Mouse (Mus musculus) layer of hippocampus, adult 2 months (tissue): ENCODE measurements around the gene Hdhd3. TPM values are rescaled to one million over a fixed set of nuclear protein-coding genes. Genes with fewer than 3 reads are reported as not detected.

ENCODE experiments used
- DNase-seq, 2 experiments: peaks; one replicate each; pipeline ENCODE4 v3.0.0; 2022; ENCODE audit warnings: low spot score in 2 of 2
- H3K27ac ChIP-seq: fragments of 200-600 bp; 2 replicates; pipeline ENCODE4 v1.8.1; 2022
- H3K4me3 ChIP-seq: fragments of 200-600 bp; 2 replicates; pipeline ENCODE4 v1.8.1; 2022; ENCODE audit warnings: mild to moderate bottlenecking
- CTCF ChIP-seq: fragments of 200-600 bp; conservative IDR thresholded peaks from 2 replicates; pipeline ENCODE4 v1.8.1; 2022; ENCODE audit warnings: antibody characterized with exemption, mild to moderate bottlenecking, moderate library complexity
- long read RNA-seq, 2 experiments: library from polyadenylated mRNA; stranded (forward); transcript quantifications; one replicate each; pipeline ENCODE4 v2.0.0; 2021; ENCODE audit warnings: borderline mapping rate in 2 of 2
- total RNA-seq, 2 experiments: library from RNA; stranded (reverse); gene quantifications; 2 replicates each; pipeline ENCODE4 v1.2.3; 2021

Hdhd3 gene
- total RNA-seq = 10 to 100 TPM in 1 of 2 experiments, 1 to 10 TPM in 1; 7.9 to 11.1 TPM
- long read RNA-seq, experiment 1, transcript Hdhd3-201 (2 exons, 1,205 nt) = major isoform, 8 of 9 reads
- long read RNA-seq, experiment 1, partial matches to known transcripts = 0 of 9 reads
- long read RNA-seq, experiment 1, other reads (novel, unspliced or antisense) = 1 of 9 reads
- long read RNA-seq, experiment 2, transcript Hdhd3-201 (2 exons, 1,205 nt) = major isoform, 8 of 9 reads
- long read RNA-seq, experiment 2, partial matches to known transcripts = 0 of 9 reads
- long read RNA-seq, experiment 2, other reads (novel, unspliced or antisense) = 1 of 9 reads

DNA sequence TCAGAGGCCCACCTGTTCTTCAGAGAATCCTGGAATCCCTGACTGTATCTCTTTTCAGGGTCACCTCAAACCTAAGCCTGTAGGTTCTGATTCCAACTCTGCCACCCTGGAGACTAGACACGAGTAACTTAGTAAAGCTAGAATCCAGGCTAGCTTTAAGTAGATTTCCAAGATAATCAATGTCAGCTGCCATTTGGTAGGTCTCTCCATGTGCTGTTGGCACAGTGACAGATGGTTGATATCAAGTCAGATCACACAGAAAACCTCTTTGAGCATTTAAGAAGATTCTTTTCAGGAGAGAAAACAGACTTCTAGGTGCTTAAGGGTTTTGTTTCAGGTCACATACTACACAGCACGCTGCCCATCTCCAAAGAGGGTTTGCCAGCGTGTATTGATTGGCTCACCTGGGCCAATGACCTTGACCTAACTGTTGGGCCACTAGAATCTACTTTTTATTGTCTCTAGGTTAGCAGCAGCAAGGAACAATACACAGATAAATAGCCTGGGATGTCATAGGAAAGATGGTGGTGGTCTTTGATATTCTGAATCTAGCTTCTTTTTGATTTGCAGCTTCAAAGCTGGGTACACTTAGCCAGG is at the start of gene Hdhd3:
Gene Hdhd3, minus strand, starts transcription at position 94 of the 597 bp plus-strand sequence.
- DNase-seq = no peak
- Histone ChIP-seq H3K4me3 (peak within 1 kb of the TSS; percentile 90), H3K27ac (peak within 1 kb of the TSS; percentile 92)
- TF ChIP-seq CTCF = no peak

DNA sequence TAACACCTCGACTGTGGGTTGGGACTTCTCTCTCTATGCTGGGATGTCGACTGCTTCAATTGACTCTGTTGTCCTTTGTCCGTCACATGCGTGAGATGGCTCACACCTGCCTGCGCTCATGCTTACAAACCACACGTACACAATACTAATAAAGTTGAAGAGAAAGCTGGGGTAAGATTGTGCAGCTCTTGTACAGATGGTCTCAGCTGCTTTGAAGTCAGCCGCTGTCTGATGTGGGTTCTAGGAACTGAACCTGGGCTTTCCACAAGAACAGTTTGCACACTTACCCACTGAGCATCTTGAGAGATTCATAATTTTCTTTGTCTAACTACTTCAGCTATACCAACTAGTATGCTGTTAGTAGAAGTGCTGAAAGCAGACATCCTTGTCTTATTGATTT is 48.7 kb upstream of the Hdhd3 start:
- DNase-seq = no peak
- no peak for TF ChIP-seq CTCF
- no peak overlapping the region for H3K27ac ChIP-seq
- H3K4me3 ChIP-seq = no peak overlapping the region

DNA sequence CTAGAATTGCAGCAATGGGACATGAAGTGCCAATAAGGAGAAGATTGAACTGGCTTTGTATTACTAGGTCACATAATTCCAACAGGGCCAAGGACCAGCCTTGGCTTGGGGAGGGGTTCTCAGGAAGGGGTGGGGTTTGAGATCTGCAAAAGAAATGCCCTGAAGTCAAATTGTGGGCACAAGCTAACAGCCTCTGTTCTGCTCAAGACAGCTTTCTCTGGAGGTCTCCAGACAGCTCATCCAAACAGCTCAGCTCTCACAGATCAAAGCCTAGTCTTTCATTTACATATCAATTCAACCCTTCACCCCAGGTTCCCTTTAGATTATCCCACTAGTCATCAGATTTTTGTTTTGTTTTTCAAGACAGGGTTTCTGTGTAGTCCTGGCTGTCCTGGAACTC is 41.5 kb upstream of the Hdhd3 start:
- TF ChIP-seq CTCF = no peak
- no peak overlapping the region for H3K27ac ChIP-seq
- no peak for DNase-seq
- no peak overlapping the region for H3K4me3 ChIP-seq

DNA sequence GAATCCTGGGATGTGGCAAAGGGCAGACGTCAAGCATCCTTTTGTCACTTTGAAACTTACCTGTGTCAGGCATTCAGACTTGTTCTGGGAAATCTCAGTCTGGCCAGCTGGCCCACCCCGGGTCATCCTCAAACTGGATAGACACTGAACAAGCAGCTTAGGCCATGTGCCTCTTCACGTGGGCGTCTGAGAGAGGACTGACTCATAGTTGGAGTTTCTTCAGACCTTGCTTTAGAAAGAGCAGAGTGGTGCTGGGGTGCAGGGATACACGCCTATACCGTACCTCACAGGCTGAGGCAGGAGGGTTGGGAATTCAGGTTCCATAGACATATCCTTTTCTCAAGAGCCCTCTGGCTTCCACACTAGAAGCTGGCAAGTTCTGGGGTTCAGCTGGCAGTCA is 40.5 kb upstream of the Hdhd3 start:
- H3K27ac ChIP-seq = no peak overlapping the region
- DNase-seq = no peak
- TF ChIP-seq CTCF = no peak
- no peak overlapping the region for H3K4me3 ChIP-seq

DNA sequence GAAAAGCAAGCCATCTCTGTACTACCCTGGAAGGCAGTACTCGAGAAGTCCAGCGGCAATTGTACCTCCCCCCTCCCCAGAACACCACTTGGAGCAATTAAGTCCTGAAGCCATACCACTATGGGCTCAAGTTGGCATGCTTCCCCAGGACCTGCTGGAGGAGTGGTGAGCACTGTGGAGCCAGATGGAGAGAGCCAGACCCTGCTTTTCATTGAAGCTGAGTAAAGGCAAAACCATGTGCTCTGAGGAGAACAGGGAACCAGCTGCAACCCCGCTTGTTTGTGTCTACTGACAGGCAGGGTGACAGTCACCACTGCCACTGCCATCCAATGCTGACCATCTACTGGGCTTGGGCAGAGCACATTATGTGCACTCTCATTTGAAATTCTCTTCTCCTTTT is 38.5 kb upstream of the Hdhd3 start:
- no peak for TF ChIP-seq CTCF
- H3K4me3 ChIP-seq = no peak overlapping the region
- H3K27ac ChIP-seq = no peak overlapping the region
- no peak for DNase-seq

DNA sequence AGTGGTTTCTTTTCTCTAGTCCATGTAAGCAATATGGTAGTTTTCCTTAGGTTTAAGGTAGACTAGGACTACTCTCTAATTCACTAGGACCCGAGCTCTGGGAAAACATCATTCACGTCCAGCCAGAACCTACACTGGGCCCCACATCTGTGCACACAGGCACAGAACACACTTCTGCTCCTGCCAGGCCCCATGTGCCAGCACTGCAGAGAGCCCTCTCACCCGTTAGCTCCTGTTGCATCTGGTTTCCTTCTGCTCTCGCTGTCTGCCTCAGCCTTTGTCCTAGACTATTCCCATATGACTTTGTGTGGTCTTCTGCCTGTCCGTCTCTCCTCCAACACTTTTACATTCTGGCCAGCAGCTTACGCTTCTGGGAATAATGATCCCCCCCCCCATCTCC is 30.5 kb upstream of the Hdhd3 start:
- DNase-seq = no peak
- H3K4me3 ChIP-seq = no peak overlapping the region
- no peak for TF ChIP-seq CTCF
- H3K27ac ChIP-seq = no peak overlapping the region

DNA sequence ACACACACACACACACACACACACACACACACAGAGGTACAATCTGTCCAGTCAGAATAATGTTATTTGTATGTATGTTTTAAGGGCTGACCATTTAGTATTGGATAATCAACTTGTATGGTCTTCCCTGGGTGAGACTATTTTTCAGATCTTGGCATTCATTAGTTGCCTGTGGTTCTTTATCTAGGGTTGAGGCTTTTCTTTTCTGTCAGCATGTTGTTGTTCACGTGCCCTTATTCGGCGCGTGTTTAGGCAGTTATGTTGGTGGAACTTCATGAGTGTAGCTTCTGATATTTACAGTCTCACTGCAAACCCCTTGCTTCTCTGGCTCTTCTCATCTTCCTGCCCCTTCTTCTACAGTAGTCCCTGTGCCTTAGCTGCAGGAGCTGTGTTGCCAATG is 24.4 kb upstream of the Hdhd3 start:
- DNase-seq = no peak
- Histone ChIP-seq H3K27ac (no peak overlapping the region), H3K4me3 (no peak overlapping the region)
- TF ChIP-seq CTCF = no peak

DNA sequence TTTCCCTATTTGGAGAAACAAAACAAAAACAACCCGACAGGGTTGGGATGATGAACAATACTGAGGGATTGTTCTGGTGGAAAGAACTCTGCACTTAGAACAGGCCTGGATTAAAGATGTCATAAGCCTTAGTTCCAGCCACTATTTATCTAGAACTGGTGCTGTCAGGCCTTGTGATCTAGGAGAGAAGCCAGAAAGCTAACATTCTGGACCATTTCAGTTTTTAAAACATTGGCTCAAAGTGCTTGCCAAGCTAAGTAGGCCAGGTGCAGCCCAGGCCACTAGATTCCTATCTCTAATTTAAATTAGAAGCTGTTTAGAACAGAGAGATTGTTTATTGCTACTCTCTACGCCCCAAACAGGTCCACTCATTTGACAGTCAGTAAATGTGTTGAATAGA is 23.0 kb upstream of the Hdhd3 start:
- TF ChIP-seq CTCF = no peak
- no peak for DNase-seq
- no peak overlapping the region for H3K4me3 ChIP-seq
- no peak overlapping the region for H3K27ac ChIP-seq

DNA sequence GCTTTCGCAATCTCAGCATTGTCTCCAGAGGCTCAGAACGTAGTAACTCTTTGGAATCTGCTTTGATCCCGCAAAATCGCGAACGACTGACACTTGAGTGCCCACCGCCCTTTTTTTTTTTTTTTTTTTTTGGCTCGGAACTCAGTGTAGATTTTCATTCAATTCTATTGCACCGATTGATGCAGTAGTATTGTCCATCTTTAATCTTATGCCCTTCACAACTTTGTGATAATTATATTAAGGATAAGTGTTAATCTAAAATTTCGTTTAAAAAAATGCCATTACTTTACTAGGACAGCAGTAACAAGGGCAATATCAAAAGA is 22.2 kb upstream of the Hdhd3 start:
- H3K4me3 ChIP-seq = peak overlapping the region; percentile 93
- peak overlapping the region; percentile 100; the same call in 1 of the 2 replicates for H3K27ac ChIP-seq
- no peak for TF ChIP-seq CTCF
- no peak for DNase-seq

DNA sequence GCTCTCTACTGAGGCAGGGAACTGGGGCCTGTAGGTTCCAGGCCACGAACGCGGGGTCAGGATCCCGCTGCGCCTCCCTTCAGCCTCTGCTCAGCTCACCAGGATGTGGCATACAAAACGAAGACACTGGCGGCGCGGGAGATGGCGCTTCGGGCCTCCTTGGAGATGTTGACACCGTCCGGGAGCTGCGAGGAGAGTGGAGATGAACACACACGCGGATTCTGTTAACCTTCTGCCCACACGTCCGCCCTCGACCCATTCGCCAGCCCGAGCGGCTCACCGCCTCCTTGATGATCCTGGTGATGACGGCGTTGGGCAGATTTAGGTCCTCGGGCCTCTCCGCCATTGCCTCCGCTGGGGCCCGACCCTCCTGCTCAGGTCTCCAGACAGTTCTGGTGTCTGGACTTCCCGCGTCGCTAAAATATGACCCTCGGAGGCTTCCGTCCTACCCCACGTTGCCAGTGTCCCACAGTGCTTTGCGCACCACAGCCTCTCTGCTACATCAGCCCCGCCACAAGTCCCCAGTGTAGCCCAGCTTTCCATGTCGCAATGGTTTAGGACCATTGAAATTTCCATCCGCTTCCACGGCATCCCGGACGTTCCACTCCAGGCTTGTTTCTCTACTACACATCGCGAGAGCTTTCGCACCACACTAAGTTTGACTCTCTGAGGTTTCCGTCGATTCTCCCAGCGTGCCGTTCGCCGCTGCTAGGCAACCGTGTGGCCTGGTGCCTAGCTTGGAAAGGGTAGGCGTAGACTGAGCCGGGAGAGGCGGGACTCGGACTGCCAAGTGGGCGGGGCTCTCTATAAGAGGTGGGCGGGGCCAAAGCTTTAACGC is 21.6 kb upstream of the Hdhd3 start, which contains the start of the genes Pole3 and 4933430I17Rik:
Gene Pole3, minus strand, starts transcription at position 418 of the 838 bp plus-strand sequence.
Gene 4933430I17Rik, plus strand, starts transcription at position 719 of the 838 bp plus-strand sequence.
- TF ChIP-seq CTCF = no peak
- DNase-seq = peak; percentile 95 to 96
- Histone ChIP-seq H3K27ac (peak within 1 kb of the TSS; percentile 100), H3K4me3 (peak within 1 kb of the TSS; percentile 93)

DNA sequence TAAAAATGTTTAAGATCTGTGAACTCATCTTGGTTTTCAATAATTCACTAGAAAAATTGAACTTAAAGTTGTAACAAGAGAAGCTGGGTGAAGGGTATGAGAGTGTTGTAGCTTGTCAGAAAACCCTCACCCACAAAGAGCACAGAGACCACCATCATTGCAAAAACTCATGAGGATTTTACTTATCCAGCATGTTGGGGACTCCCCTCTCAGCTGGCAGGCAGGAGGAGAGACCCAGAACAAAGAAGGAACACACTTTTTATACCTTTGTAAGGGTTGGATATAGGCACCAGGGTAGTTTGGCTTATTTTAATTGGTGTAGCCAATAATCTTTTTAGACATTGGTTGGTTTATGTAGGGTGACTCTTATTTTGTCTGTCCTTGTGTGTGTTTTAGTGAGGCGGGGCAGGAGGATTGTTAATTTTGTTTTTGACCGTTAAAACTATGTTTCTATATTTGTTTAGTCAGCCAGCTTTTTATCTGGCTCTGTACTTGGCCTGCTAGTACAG is 17.7 kb upstream of the Hdhd3 start:
- no peak for TF ChIP-seq CTCF
- no peak overlapping the region for H3K4me3 ChIP-seq

DNA sequence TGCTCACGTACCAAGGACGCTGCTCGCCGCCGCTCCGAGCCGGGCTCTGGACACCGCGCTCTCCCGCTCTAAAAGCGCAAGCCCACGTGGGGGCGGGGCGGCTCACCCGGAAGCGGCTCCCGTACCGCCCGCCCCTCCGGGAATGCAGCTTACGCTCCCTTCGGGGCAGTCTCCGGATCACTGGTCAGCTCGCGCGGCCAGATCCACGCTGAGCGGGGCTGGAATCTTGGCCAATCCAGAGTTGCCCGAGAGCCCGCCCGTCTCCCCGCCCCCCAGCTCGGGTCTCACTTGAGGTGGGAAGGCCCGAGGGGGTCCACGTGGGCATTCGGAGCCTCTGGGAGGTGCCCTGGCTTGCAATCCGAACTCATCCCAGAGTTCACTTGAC is 16.6 kb upstream of the Hdhd3 start, which contains the start of gene Alad:
Gene Alad, minus strand, starts transcription at position 70 of the 385 bp plus-strand sequence.
- Histone ChIP-seq H3K27ac (peak within 1 kb of the TSS; percentile 88), H3K4me3 (peak within 1 kb of the TSS; percentile 96)
- no peak for TF ChIP-seq CTCF
- peak; percentile 69 to 75 for DNase-seq

More for the DNA sequence above, 17.7 kb upstream of the Hdhd3 start:
- DNase-seq = no peak
- no peak overlapping the region for H3K27ac ChIP-seq
